Mouse (Mus musculus): ENCODE data around the gene Uggt2. TPM values are rescaled to one million over a fixed set of nuclear protein-coding genes. Genes with fewer than 3 reads are reported as not detected.

Uggt2 gene
- polyA plus RNA-seq (2015; fragmentation: Nextera tagmentation; extraction: Ambion mirVana): 7.1 and 7.7 TPM in 2 replicates

DNA sequence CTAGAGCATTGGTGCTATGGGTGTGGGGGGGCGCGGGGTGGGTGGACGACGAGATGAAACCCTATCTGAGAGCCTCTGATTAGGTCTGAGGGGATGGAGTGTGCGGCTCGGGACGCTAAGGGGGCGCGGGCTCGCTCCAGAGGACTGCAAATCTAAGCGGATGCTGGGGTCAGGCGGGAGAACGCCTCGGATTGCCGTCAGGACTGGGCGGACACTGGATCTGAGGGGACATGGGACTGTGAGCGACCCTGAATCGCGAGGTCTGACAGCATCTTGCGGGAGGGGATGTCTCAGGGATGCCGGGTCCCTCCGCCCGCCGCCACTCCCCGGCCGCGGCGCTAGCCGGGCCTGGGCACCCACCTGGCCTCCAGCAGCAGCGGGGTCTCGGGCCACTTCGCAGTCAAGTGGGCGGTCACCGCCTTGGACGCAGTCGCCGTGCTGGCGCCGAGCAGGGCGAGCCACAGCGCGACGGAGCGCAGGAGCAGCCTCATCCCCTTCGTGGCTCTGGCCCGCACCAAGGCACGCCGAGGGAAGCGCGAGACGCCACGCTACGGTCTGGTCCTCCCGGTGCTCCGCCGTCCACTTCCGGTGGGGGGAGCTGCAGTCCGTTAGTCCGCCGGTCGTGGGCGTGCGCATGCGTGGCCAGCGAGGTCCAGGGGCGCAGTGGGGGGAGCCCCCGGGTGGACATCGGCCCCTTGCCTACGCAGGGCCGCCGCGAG is at the start of gene Uggt2:
TSS of gene Uggt2 (minus strand) at position 580 of the 719 bp plus-strand sequence.

DNA sequence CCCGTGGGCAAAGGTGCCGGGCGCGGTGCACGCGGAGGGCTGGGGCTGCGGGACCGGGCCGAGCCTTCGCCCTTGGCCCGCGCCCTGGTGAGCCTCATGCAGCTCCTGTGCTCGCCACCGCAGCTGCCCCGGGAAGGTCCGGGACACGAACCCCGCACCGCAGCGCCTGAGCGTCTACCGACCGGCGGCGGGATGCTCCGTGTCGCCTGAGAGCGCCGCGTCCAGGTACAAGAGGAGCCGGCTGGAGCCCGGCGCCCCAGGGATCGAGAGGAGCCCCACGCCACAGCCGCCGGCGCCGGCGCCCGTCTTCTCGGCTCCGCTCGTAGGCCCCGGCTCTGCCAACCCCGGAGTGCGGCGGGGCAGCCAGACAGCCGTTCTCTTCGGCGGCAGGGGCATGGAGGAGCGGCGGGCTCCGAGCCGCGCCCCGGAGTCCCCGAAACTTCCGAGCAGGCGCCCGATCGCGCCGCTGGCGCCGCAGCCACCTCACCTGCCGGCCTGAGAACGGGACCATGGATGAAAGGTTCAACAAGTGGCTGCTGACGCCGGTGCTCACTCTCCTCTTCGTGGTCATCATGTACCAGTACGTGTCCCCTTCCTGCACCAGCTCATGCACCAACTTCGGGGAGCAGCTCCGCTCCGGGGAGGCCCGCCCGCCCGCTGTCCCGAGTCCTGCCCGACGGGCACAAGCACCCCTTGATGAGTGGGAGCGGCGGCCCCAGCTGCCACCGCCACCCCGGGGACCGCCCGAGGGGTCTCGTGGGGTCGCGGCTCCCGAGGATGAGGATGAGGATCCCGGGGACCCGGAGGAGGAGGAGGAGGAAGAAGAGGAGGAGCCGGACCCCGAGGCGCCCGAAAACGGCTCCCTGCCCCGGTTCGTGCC is 38.9 kb upstream of the Uggt2 start, which contains the start of gene Hs6st3:
TSS of gene Hs6st3 (plus strand) at position 436 of the 880 bp plus-strand sequence.

DNA sequence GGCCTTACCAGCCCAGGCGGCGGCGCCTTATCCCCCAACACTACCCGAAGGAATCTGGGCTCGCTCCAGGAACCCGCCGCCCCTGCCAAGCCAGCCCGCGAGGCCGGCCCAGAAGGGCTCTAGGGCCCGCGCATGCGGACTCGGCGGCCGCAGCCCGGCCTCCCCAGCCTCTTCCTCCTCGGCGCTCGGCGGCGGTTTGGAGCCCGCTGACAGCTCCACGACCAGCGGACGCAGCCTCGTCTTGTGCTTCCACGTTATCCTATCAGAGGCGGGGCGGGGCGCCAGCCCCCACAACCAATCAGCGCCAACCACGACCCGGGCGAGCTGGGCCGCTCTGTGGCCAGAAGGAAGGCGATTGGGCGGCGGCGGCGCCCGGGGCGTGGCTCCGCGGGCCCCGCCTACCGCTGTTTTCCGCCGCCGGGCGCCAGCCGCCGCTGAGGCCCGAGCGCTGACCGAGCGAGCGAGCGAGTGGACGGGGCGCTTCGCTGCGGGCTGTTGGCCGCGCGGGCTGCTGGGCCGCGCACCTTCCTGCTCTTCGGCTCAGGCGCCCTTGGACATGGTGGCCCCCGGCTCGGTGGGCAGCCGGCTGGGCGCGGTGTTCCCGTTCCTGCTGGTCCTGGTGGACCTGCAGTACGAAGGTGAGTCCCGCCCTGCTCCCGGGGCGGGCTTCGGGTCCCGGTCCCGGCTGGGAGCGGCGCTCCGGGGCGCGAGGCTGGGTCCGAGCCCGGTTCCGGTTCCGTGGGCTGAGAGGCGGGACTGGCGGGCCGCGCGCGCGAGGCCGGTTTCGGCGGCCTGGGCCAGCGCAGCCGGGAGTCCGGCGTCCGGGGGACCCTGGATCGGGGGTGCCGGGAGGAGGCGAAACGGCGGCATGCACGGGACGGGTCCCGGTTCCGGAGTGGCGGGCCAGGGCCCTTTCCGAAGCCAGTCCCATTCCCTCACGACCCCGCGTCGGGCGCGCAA is 161.4 kb downstream of the Uggt2 start, which contains the start of gene Dnajc3:
TSS of gene Dnajc3 (plus strand) at position 444 of the 960 bp plus-strand sequence.

Other genes starting within 250 kb of the Uggt2 start
- gene Dzip1, start 174.0 kb downstream of the Uggt2 start, polyA plus RNA-seq (2015; fragmentation: Nextera tagmentation; extraction: Ambion mirVana): 2.4 and 2.7 TPM in 2 replicates
- 17.7 and 21.2 TPM in 2 replicates for gene Dnajc3, start 161.5 kb downstream of the Uggt2 start, polyA plus RNA-seq (2015; fragmentation: Nextera tagmentation; extraction: Ambion mirVana)
- not detected in 2 replicates for gene Hs6st3, start 38.9 kb upstream of the Uggt2 start, polyA plus RNA-seq (2015; fragmentation: Nextera tagmentation; extraction: Ambion mirVana)

All from skeletal muscle tissue, postnatal 0 days (tissue).